Mouse (Mus musculus) heart, postnatal 10 days (tissue): ENCODE measurements around the gene Cep41. TPM values are rescaled to one million over a fixed set of nuclear protein-coding genes. Genes with fewer than 3 reads are reported as not detected.

ENCODE experiments used
- DNase-seq, 2 experiments: peaks; one replicate each; pipeline ENCODE4 v3.0.0; 2021
- intact Hi-C: fragments of 180-260 bp; cut with DNase I; formaldehyde crosslinking; loops from one replicate; pipeline ENCODE4 v1.15.1; 2025
- total RNA-seq, 2 experiments: library from RNA; stranded (reverse); gene quantifications; 2 replicates each; pipeline ENCODE4 v1.2.3; 2021

Gene Cep41
- total RNA-seq, 2 experiments from 2014 or later = 2.3 to 4.1 TPM

GRCm38 (mm10) chr6:30712484-30712883 is 18.9 kb upstream of the Cep41 start:
- intact Hi-C loops = no loop called here
- DNase-seq = no peak

GRCm38 (mm10) chr6:30711365-30711763 is 17.8 kb upstream of the Cep41 start:
- intact Hi-C loops = no loop called here
- DNase-seq = no peak

- DNase-seq = no peak
- intact Hi-C loops = no loop called here
These were observed 17.1 kb upstream of the Cep41 start for GRCm38 (mm10) chr6:30710371-30711364.

GRCm38 (mm10) chr6:30709115-30709514 is 15.6 kb upstream of the Cep41 start:
- no peak for DNase-seq
- intact Hi-C loops = no loop called here

- DNase-seq = peak; percentile 47 to 60
These were observed 10.5 kb upstream of the Cep41 start for GRCm38 (mm10) chr6:30703977-30704602.

GRCm38 (mm10) chr6:30703476-30703875 is 9.9 kb upstream of the Cep41 start:
- intact Hi-C loops = no loop called here
- DNase-seq = no peak

More at GRCm38 (mm10) chr6:30703977-30704602, 10.5 kb upstream of the Cep41 start:
- intact Hi-C loops = no loop called here

GRCm38 (mm10) chr6:30702881-30703280 is 9.3 kb upstream of the Cep41 start:
- intact Hi-C loops = no loop called here
- DNase-seq = no peak

GRCm38 (mm10) chr6:30700182-30700581 is 6.6 kb upstream of the Cep41 start:
- peak in 1 of 2 experiments; percentile 37 for DNase-seq
- intact Hi-C loops = loop anchor here (1.0 kb wide), 1 partner anchor 18 kb away; no protein-coding TSS in a partner anchor

GRCm38 (mm10) chr6:30698036-30698435 is 4.5 kb upstream of the Cep41 start:
- intact Hi-C loops = loop anchor here (2.0 kb wide), 1 partner anchor 39 kb away; no protein-coding TSS in a partner anchor
- DNase-seq = peak; percentile 63 to 72

- DNase-seq = no peak
- intact Hi-C loops = no loop called here
These were observed 3.9 kb upstream of the Cep41 start for GRCm38 (mm10) chr6:30697464-30697863.

GRCm38 (mm10) chr6:30695124-30695523 is 1.6 kb upstream of the Cep41 start:
- intact Hi-C loops = no loop called here
- DNase-seq = no peak

GRCm38 (mm10) chr6:30694209-30694608 is 660 bp upstream of the Cep41 start:
- intact Hi-C loops = loop anchor here (5.0 kb wide), 1 partner anchor 142 kb away; no protein-coding TSS in a partner anchor
- no peak for DNase-seq

- intact Hi-C loops = loop anchor here (5.0 kb wide), 1 partner anchor 141 kb away; no protein-coding TSS in a partner anchor
- DNase-seq = no peak
These were observed 723 bp downstream of the Cep41 start for GRCm38 (mm10) chr6:30692826-30693225.

- intact Hi-C loops = no loop called here
- DNase-seq = no peak
These were observed 6.4 kb downstream of the Cep41 start for GRCm38 (mm10) chr6:30687198-30687597.

GRCm38 (mm10) chr6:30684570-30684969 is 9.0 kb downstream of the Cep41 start:
- no peak for DNase-seq
- intact Hi-C loops = no loop called here

GRCm38 (mm10) chr6:30681935-30682900 is 11.3 kb downstream of the Cep41 start:
- intact Hi-C loops = loop anchor here (1.0 kb wide), 1 partner anchor 18 kb away; no protein-coding TSS in a partner anchor

GRCm38 (mm10) chr6:30680442-30680841 is 13.1 kb downstream of the Cep41 start:
- intact Hi-C loops = no loop called here
- no peak for DNase-seq

More at GRCm38 (mm10) chr6:30681935-30682900, 11.3 kb downstream of the Cep41 start:
- peak; percentile 70 to 75 for DNase-seq

GRCm38 (mm10) chr6:30679567-30679966 is 14.0 kb downstream of the Cep41 start:
- no peak for DNase-seq
- intact Hi-C loops = no loop called here

GRCm38 (mm10) chr6:30678482-30678881 is 15.1 kb downstream of the Cep41 start:
- intact Hi-C loops = no loop called here
- no peak for DNase-seq

GRCm38 (mm10) chr6:30677591-30677990 is 16.0 kb downstream of the Cep41 start:
- no peak for DNase-seq
- intact Hi-C loops = no loop called here
